Mouse (Mus musculus) lung, adult 2 months (tissue): Measurements from ENCODE around the gene Lpcat3.

Source experiments
- CTCF ChIP-seq: fragments of 200-500 bp; IDR thresholded peaks from 2 replicates; pipeline ENCODE4 v1.5.1; 2011; ENCODE audit warnings: mild to moderate bottlenecking, low read length, control low read depth; ENCODE audit not compliant: insufficient read depth
- POLR2A ChIP-seq: fragments of 200-500 bp; IDR thresholded peaks from 2 replicates; pipeline ENCODE4 v1.6.1; 2011; ENCODE audit warnings: low read depth, mild to moderate bottlenecking, control low read depth, low read length, borderline replicate concordance; ENCODE audit errors: extremely low read depth

GRCm38 (mm10) chr6:124670281-124670900 lies 7.6 kb downstream of the Lpcat3 start:
- TF ChIP-seq CTCF (no peak), POLR2A (no peak)
